Mouse (Mus musculus): ENCODE measurements around the gene Rxrb. TPM values are rescaled to one million over a fixed set of nuclear protein-coding genes. Genes with fewer than 3 reads are reported as not detected.

Gene Rxrb
- total RNA-seq (2023), result 10 to 100 TPM; 45.9 to 68.6 TPM

GRCm38 (mm10) chr17:34031465-34032173 is at the start of gene Rxrb, which contains the start of gene Slc39a7:
TSS of gene Rxrb (plus strand) at chr17:34031812.
TSS of gene Slc39a7 (minus strand) at chr17:34031682.

GRCm38 (mm10) chr17:34000150-34000537 is 31.5 kb upstream of the Rxrb start, which contains the start of gene H2-K1:
TSS of gene H2-K1 (minus strand) at chr17:34000347.

GRCm38 (mm10) chr17:34024317-34024821 is 7.2 kb upstream of the Rxrb start, which contains the start of gene Ring1:
TSS of gene Ring1 (minus strand) at chr17:34024680.

GRCm38 (mm10) chr17:34027656-34028223 is 3.9 kb upstream of the Rxrb start, which contains the start of gene H2-Ke6:
TSS of gene H2-Ke6 (minus strand) at chr17:34028060.

GRCm38 (mm10) chr17:34038878-34039561 is 7.4 kb downstream of the Rxrb start, which contains the start of gene Col11a2:
TSS of gene Col11a2 (plus strand) at chr17:34039437.

Other genes with a start within 250 kb of the Rxrb start
- gene Angptl4, start 250.0 kb upstream of the Rxrb start, total RNA-seq (2023), result 1 to 10 TPM; 1.9 to 2.0 TPM
- gene Kank3, start 221.3 kb upstream of the Rxrb start, total RNA-seq (2023), result 1 to 10 TPM; 4.7 to 6.3 TPM
- gene Rps28, start 207.2 kb upstream of the Rxrb start, total RNA-seq (2023), result 1,000 to 10,000 TPM; 1,192 to 1,292 TPM
- gene Ndufa7, start 207.2 kb upstream of the Rxrb start, total RNA-seq (2023), result 100 to 1,000 TPM; 111 TPM
- gene Cd320, start 188.7 kb upstream of the Rxrb start, total RNA-seq (2023), result 1 to 10 TPM; 1.4 to 1.6 TPM
- gene Gm7029, start 158.0 kb upstream of the Rxrb start, total RNA-seq (2023), result not detected
- gene Kifc1, start 141.2 kb upstream of the Rxrb start, total RNA-seq (2023), result 10 to 100 TPM; 43.5 to 51.2 TPM
- gene Platr17, start 126.7 kb upstream of the Rxrb start, total RNA-seq (2023), result under 1 TPM in 1 of 2 experiments, not detected in 1; 0.75 TPM
- 10 to 100 TPM; 31.0 to 43.2 TPM for gene Daxx, start 122.4 kb upstream of the Rxrb start, total RNA-seq (2023)
- 100 to 1,000 TPM; 223 to 251 TPM for gene Tapbp, start 115.9 kb upstream of the Rxrb start, total RNA-seq (2023)
- gene Zbtb22, start 115.9 kb upstream of the Rxrb start, total RNA-seq (2023), result 10 to 100 TPM; 33.5 to 33.8 TPM
- 100 to 1,000 TPM; 227 to 229 TPM for gene Rgl2, start 102.3 kb upstream of the Rxrb start, total RNA-seq (2023)
- 10 to 100 TPM; 47.8 to 54.5 TPM for gene Pfdn6, start 91.5 kb upstream of the Rxrb start, total RNA-seq (2023)
- gene Wdr46, start 91.2 kb upstream of the Rxrb start, total RNA-seq (2023), result 10 to 100 TPM; 21.7 to 22.4 TPM
- 10 to 100 TPM; 10.3 to 10.5 TPM for gene B3galt4, start 80.3 kb upstream of the Rxrb start, total RNA-seq (2023)
- gene Vps52, start 76.0 kb upstream of the Rxrb start, total RNA-seq (2023), result 10 to 100 TPM; 54.0 to 58.9 TPM
- 100 to 1,000 TPM; 476 to 509 TPM for gene Rps18, start 75.8 kb upstream of the Rxrb start, total RNA-seq (2023)
- 1,000 to 10,000 TPM; 1,097 to 1,101 TPM for gene H2-K1, start 31.5 kb upstream of the Rxrb start, total RNA-seq (2023)
- 10 to 100 TPM in 1 of 2 experiments, 1 to 10 TPM in 1; 8.4 to 13.9 TPM for gene Ring1, start 7.1 kb upstream of the Rxrb start, total RNA-seq (2023)
- 10 to 100 TPM; 59.9 to 61.3 TPM for gene H2-Ke6, start 3.8 kb upstream of the Rxrb start, total RNA-seq (2023)
- 10 to 100 TPM; 60.8 to 68.3 TPM for gene Slc39a7, start 130 bp upstream of the Rxrb start, total RNA-seq (2023)
- gene Col11a2, start 7.6 kb downstream of the Rxrb start, total RNA-seq (2023), result 10 to 100 TPM; 16.6 to 17.7 TPM
- gene H2-Oa, start 60.5 kb downstream of the Rxrb start, total RNA-seq (2023), result 1 to 10 TPM; 1.1 to 1.9 TPM
- gene H2-DMa, start 87.7 kb downstream of the Rxrb start, total RNA-seq (2023), result 10 to 100 TPM; 57.6 to 63.6 TPM
- gene Brd2, start 90.8 kb downstream of the Rxrb start, total RNA-seq (2023), result 100 to 1,000 TPM; 215 to 218 TPM
- gene H2-DMb2, start 111.5 kb downstream of the Rxrb start, total RNA-seq (2023), result 10 to 100 TPM; 22.7 to 25.3 TPM
- 10 to 100 TPM; 33.3 to 51.5 TPM for gene H2-DMb1, start 121.3 kb downstream of the Rxrb start, total RNA-seq (2023)
- 10 to 100 TPM; 47.4 to 56.7 TPM for gene Tap1, start 155.7 kb downstream of the Rxrb start, total RNA-seq (2023)
- gene Psmb9, start 156.0 kb downstream of the Rxrb start, total RNA-seq (2023), result 10 to 100 TPM; 83.3 to 88.3 TPM
- 100 to 1,000 TPM in 1 of 2 experiments, 10 to 100 TPM in 1; 89.4 to 111 TPM for gene Psmb8, start 165.9 kb downstream of the Rxrb start, total RNA-seq (2023)
- 10 to 100 TPM; 79.7 to 84.6 TPM for gene Tap2, start 171.7 kb downstream of the Rxrb start, total RNA-seq (2023)
- gene H2-Ob, start 207.1 kb downstream of the Rxrb start, total RNA-seq (2023), result 1 to 10 TPM; 1.7 to 1.9 TPM
- 100 to 1,000 TPM in 1 of 2 experiments, 10 to 100 TPM in 1; 96.2 to 115 TPM for gene H2-Ab1, start 225.9 kb downstream of the Rxrb start, total RNA-seq (2023)